Mouse (Mus musculus) layer of hippocampus, postnatal 36 days (tissue): ENCODE results near the gene Bank1. TPM values are rescaled to one million over a fixed set of nuclear protein-coding genes. Genes with fewer than 3 reads are reported as not detected.

Source experiments
- DNase-seq, 2 experiments: peaks; one replicate each; pipeline ENCODE4 v3.0.0; 2022
- total RNA-seq, 2 experiments: library from RNA; stranded (reverse); gene quantifications; 2 replicates each; pipeline ENCODE4 v1.2.3; 2021

Bank1 gene
- total RNA-seq, 2 experiments from 2014 or later, result 0.73 to 1.2 TPM

- DNase-seq, result no peak
Observed at GRCm38 (mm10) chr3:136252820-136253219, 73.0 kb downstream of the Bank1 start.

GRCm38 (mm10) chr3:136251578-136251977 is 74.3 kb downstream of the Bank1 start:
- DNase-seq, result no peak

- DNase-seq, result no peak
Observed at GRCm38 (mm10) chr3:136247331-136247730, 78.5 kb downstream of the Bank1 start.

- no peak for DNase-seq
Observed at GRCm38 (mm10) chr3:136244931-136245330, 80.9 kb downstream of the Bank1 start.

GRCm38 (mm10) chr3:136238790-136239189 is 87.1 kb downstream of the Bank1 start:
- no peak for DNase-seq

- DNase-seq, result no peak
Observed at GRCm38 (mm10) chr3:136233507-136233906, 92.4 kb downstream of the Bank1 start.

GRCm38 (mm10) chr3:136230602-136231151 is 95.2 kb downstream of the Bank1 start:
- DNase-seq, result no peak

GRCm38 (mm10) chr3:136189661-136190228 is 136.1 kb downstream of the Bank1 start:
- DNase-seq, result no peak

- DNase-seq, result no peak
Observed at GRCm38 (mm10) chr3:136186548-136187113, 139.2 kb downstream of the Bank1 start.

GRCm38 (mm10) chr3:136171631-136172030 is 154.2 kb downstream of the Bank1 start:
- DNase-seq, result no peak

- no peak for DNase-seq
Observed at GRCm38 (mm10) chr3:136168071-136168470, 157.8 kb downstream of the Bank1 start.

GRCm38 (mm10) chr3:136166671-136167070 is 159.2 kb downstream of the Bank1 start:
- no peak for DNase-seq

- DNase-seq, result no peak
Observed at GRCm38 (mm10) chr3:136166033-136166361, 159.9 kb downstream of the Bank1 start.

- peak; percentile 47 to 51 for DNase-seq
Observed at GRCm38 (mm10) chr3:136165167-136166032, 160.5 kb downstream of the Bank1 start.

- no peak for DNase-seq
Observed at GRCm38 (mm10) chr3:136158059-136158458, 167.8 kb downstream of the Bank1 start.

- DNase-seq, result no peak
Observed at GRCm38 (mm10) chr3:136155555-136155954, 170.3 kb downstream of the Bank1 start.

- no peak for DNase-seq
Observed at GRCm38 (mm10) chr3:136150886-136151285, 175.0 kb downstream of the Bank1 start.

- no peak for DNase-seq
Observed at GRCm38 (mm10) chr3:136147166-136147565, 178.7 kb downstream of the Bank1 start.

- no peak for DNase-seq
Observed at GRCm38 (mm10) chr3:136132013-136132412, 193.9 kb downstream of the Bank1 start.

- DNase-seq, result no peak
Observed at GRCm38 (mm10) chr3:136115478-136116215, 210.2 kb downstream of the Bank1 start.

- DNase-seq, result no peak
Observed at GRCm38 (mm10) chr3:136109411-136110139, 216.3 kb downstream of the Bank1 start.

GRCm38 (mm10) chr3:136106452-136106851 is 219.4 kb downstream of the Bank1 start:
- no peak for DNase-seq
